Mouse (Mus musculus): Measurements from ENCODE around the gene Ifi204.
"Not testable (repeated sequence)": the region's sequence is repeated elsewhere in the genome, so short reads cannot be mapped to it uniquely, and the experiment has no call there.

The Ifi204 gene

GRCm38 (mm10) chr1:173766848-173767617 lies at the start of gene Ifi204:
Gene Ifi204, minus strand, starts transcription at chr1:173766943.
- not testable (repeated sequence) for DNase-seq (ENCODE audit: low spot score in 2 of 2)

- not testable (repeated sequence) for DNase-seq (ENCODE audit: low spot score in 2 of 2)
These were observed 42.6 kb upstream of the Ifi204 start for GRCm38 (mm10) chr1:173809294-173809693.

- not testable (repeated sequence) for DNase-seq (ENCODE audit: low spot score in 2 of 2)
These were observed 36.0 kb upstream of the Ifi204 start for GRCm38 (mm10) chr1:173802689-173803281.

- not testable (repeated sequence) for DNase-seq (ENCODE audit: low spot score in 2 of 2)
These were observed 35.5 kb upstream of the Ifi204 start for GRCm38 (mm10) chr1:173802207-173802606.

- not testable (repeated sequence) for DNase-seq (ENCODE audit: low spot score in 2 of 2)
These were observed 35.0 kb upstream of the Ifi204 start for GRCm38 (mm10) chr1:173801791-173802190.

- not testable (repeated sequence) for DNase-seq (ENCODE audit: low spot score in 2 of 2)
These were observed 6.7 kb upstream of the Ifi204 start for GRCm38 (mm10) chr1:173773457-173773856.

- DNase-seq (ENCODE audit: low spot score in 2 of 2), result not testable (repeated sequence)
These were observed 6.7 kb downstream of the Ifi204 start for GRCm38 (mm10) chr1:173760032-173760431.

- DNase-seq (ENCODE audit: low spot score in 2 of 2), result no peak
These were observed 24.5 kb downstream of the Ifi204 start for GRCm38 (mm10) chr1:173742262-173742661.

GRCm38 (mm10) chr1:173741656-173742055 lies 25.1 kb downstream of the Ifi204 start, which contains the start of gene Ifi207:
Gene Ifi207, minus strand, starts transcription at chr1:173741747.
- no peak for DNase-seq (ENCODE audit: low spot score in 2 of 2)

- no peak for DNase-seq (ENCODE audit: low spot score in 2 of 2)
These were observed 26.2 kb downstream of the Ifi204 start for GRCm38 (mm10) chr1:173740537-173740936.

GRCm38 (mm10) chr1:173736986-173737385 lies 29.8 kb downstream of the Ifi204 start:
- no peak for DNase-seq (ENCODE audit: low spot score in 2 of 2)

GRCm38 (mm10) chr1:173735015-173735414 lies 31.7 kb downstream of the Ifi204 start:
- DNase-seq (ENCODE audit: low spot score in 2 of 2), result not testable (repeated sequence)

- DNase-seq (ENCODE audit: low spot score in 2 of 2), result no peak
These were observed 33.5 kb downstream of the Ifi204 start for GRCm38 (mm10) chr1:173733219-173733618.
